Mouse (Mus musculus): ENCODE measurements around the gene Tmem94.

Gene Tmem94

DNA sequence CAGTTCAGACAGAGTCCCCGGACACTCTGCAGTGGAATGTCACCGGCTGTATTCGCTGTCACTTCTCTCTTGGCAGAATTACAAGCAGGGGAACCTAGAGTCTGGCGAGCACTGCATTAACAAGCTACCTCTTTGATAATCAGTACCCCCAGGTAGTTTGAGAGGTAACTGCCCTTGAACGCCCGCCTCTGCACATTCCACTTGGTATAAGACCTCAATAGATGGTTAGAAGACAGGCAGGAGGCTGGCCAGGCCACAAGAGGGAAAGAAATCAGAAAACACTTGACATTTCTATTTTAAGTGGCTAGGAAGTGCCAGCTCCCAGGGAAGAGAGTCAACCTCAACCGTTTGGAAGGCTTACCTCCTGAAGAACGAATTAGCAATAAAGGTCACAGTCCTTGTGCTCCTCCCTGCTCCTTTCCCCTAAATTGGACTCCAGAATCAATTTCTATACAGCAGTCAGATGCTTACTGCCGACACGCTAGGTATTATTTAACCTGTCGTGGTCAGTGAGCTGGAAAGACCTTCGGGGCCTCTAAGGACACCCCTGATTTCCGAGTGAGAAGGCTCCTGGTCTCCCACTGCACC lies 1.2 kb downstream of the Tmem94 start:
- no peak for DNase-seq (ENCODE audit: low spot score)

DNA sequence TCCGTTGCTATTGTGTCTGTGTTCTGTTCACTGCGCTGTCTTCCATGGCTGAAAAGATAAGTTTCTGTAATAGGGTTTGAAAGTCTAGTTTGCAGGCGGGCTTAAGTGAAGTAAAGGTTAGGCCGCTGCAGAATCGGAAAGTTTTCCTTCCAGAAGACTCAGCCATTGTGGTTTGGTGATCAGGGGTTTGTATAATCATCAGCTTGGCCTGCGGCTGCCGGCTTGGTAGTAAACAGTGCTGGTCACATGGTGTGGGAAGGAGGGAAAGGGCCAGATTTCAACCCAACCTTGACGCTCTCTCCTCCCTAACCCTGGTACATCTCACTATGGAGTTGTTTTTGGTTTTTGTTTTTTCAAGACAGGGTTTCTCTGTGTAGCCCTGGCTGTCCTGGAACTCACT lies 1.7 kb downstream of the Tmem94 start:
- DNase-seq (ENCODE audit: low spot score), result no peak

DNA sequence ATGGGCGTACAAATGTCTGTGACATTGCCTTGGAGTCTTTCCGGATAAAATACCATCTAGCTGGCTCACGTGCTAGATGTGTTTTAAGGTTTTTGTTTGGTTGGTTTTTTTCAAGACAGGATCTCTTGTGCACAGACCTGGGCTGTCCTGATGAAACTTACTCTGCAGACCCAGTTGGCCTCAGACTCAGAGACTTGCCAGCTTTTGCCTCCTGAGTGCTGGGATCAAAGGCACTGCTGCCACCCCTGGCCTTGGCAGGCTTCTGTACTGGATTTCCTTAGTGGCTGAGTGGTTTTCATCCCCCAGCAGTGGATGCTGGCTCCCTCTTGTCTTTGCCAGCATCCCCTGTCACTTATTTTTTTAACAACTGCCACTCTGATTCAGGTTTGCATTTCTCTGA lies 3.7 kb downstream of the Tmem94 start:
- DNase-seq (ENCODE audit: low spot score), result no peak

DNA sequence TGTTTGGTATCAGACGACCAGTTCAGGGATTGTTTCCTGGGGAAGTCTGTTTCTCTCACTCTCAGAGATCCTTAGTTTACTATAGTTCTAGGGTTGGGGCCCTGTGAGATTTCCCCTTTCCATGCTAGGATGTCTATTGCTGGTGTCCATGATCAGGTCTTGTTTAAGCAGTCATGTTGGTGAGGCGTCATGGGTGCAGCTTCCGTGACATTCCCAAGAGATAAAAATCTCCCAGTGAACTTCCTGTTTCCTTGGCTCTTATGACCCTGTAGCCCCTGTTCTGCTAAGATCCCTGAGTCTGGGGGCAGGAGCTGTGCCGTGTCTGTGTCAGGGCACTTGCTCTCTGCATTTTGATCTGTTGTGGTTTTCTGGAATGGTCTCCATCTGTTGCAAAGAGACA lies 9.4 kb downstream of the Tmem94 start:
- DNase-seq (ENCODE audit: low spot score), result no peak

DNA sequence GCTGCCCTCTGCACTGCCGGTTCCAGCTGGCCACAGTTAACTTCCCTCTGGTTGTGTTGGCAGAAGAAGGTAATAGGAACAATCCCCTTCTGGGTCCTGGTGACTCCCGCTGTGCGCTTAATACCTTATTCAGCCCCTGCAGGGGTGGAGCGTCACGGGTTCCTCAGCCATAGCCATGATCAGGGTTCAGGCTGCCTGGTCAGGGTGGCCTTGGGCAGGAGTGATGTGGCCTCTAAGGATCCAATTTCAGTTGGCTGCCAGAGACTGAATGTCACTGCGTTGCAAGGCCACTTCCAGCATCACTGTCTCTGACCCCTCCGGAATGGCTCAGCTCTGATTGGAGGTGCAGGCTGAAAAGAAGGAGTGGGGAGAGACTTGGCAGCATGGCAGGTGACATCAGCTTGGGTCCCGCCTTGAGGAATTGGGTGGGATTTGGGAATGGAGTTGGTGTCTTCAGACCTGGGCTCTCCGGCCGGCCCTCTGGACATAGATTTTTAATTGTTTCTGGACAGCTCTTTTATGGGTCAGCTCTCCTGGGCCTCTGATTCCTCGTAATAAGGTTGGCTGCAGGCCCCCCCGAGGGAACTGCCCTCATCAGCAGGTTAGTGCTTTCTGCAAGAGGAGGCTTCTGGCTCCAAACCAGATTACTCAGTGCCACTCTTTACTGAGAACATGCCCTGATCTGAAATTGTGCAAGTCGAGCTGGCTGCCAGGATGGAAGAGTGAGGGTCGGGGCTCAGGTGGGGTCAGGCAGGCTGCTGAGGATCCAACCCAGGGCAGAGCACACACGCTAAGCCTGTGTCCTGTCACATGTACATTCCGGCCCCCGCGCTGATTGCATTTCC lies 10.8 kb downstream of the Tmem94 start:
- DNase-seq (ENCODE audit: low spot score), result no peak

DNA sequence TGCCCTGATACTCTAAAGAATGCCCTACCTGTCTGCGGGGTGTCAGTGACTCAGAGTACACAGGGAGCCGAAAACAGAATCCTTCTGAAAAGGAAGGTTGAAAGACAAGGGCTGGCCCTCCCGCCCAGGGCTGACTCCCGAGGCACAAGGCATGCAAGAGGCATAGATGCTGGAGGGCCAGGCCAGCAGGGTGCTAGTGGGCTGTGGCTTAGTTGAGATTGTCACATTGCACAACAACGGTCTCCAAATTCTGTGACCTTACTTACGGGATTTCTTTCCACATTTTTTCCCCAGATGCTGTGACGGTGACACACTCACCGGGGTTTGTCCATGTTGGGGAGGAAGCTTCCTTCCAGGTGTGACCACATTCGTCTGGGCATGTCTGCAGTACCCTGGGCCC lies 11.7 kb downstream of the Tmem94 start:
- no peak for DNase-seq (ENCODE audit: low spot score)

DNA sequence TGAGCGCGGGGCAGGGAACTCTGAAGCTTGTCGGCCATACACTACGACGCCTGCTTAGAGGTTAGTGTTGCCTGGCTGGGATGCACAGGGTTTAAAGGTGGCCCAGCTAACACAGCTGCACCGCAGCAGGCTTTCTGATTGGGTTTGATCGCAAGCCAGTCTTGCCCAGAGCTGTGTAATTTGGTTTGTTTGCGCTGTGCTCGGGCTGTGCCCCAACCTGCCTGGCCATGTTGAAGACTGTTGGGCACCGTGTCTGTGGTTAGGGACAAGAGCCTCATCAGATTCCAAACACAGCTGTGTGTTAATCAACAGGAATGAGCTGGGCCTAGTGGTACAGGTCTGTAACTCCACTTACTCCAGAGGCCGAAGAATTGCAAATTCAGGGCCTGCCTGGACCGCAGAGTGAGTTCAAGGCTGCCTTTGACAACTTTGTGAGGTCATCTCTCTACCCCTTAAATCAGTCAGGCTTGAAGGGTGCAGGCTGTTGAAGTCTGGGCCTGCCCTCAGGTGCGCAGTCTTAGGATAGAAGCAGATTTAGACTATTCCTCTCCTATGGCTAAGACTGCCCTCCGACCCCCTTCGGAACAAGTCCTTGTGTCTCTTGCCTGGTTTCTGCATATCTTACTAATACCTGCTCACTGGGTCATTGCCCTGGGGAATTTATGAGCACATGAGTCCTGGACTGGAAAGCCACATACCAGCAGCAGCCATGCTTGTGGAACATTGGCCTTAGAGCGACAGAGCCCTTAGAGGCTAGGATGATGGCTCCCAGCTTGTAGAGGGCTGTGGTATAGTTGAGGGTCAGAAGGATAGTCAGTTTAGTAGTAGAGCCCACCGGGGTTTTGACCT lies 12.5 kb downstream of the Tmem94 start:
- DNase-seq (ENCODE audit: low spot score), result no peak

DNA sequence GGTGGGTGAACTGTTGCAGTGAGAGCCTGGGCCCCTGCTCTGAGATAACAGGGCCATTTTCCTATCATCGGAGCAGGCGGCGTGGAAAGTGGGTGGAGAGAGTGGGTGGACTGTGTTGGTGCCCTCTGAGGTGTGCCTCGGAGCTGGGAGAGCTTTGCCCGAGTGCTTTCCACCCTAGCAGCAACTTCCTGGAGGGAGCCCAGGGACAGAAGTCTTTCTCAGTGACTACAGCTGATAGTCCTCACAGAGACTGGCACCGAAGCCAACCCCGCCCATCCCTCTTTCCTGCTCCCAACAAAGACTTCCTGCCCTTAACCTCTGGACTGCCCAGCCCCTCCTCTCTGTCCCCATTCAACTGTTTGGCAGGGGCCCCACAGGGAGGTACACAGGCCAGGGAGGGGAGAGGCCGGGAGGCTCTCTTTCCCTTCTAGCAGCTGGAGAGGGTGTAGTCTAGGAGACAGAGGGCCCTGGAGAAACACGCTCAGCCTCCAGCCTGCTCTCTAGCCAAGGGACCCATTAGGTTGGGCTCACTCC lies 13.9 kb downstream of the Tmem94 start:
- no peak for DNase-seq (ENCODE audit: low spot score)

DNA sequence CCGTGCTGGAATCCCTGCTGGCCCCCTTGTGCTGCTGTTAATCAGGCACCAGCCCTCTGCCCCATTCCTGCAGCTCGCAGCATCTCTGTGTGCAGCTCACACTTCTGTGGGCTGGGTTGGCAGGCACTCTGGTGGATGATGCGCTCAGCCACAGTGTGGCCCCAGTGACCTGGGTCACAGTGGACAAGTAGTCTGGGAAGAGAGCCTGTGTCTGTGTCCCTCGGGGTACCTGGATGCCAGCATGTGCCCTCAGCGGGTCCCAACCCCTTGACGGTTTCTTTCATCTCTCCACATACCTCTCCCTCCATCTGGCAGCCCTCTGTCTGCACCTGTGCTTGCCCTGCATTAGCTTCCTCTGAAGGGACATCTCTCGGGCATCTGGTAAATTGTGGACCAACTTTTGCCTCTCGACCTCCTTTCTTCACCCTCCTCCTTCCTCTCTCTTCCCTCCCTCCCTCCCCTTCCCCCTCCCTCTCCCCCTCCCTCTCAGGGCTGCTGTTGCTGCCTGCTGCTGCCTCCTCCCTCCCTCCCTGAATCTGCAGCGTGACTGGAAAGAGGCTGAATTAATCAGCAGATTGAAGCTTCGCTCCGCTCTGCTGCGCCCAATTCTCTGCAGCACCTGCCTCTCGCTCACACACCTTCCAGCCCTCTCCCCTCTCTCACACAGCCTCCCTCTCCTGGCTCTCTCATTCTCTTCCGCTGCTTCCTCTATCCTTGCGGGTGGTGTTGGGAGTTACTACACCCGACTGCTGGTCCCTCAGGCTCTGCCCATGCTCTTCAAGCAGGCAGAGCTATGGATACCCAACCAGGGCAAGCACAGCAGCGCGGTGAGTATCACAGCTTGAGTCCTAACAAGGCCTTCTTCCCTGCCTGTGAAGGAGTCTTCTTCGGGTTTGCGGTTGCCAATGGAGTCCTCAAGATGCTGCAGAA lies 15.2 kb downstream of the Tmem94 start:
- DNase-seq (ENCODE audit: low spot score), result no peak

DNA sequence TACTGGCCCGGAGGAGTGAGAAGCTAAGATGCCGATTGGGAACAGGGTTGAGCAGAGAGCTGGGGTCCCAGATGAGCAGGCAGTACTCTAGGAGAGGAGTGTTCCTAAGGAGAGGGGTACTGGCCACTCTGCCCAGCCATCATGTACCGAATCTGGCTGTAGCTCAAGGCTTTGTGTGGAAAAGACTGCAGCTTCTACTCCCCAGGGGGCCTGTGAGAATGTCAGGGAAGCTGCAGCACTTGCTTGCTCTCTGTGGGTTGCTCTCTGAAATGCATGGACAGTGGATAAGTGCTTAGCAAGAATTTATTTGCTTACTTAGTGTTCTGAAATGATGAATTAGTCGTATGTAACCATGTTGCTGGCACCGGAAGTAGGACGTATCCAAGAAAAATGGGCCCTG lies 21.2 kb downstream of the Tmem94 start:
- no peak for DNase-seq (ENCODE audit: low spot score)

DNA sequence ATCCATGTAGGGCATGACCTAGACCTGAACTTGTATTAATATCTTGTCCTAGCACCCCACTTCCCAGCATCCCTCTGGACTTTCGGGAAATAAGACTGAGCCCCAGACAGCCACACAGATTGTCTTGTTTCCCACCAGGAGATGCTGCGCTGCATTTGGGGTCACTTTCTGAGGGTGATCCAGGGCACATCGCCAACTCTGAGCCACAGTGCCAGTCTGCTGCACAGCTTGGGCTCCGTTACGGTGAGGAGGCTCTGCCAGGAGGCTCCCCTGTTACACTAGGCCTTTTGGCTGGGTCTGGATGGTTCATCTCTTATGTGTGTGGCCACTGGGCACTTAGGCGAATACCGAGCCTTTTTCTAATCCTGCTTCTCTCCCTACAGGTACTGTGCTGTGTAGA lies 24.6 kb downstream of the Tmem94 start:
- no peak for DNase-seq (ENCODE audit: low spot score)

DNA sequence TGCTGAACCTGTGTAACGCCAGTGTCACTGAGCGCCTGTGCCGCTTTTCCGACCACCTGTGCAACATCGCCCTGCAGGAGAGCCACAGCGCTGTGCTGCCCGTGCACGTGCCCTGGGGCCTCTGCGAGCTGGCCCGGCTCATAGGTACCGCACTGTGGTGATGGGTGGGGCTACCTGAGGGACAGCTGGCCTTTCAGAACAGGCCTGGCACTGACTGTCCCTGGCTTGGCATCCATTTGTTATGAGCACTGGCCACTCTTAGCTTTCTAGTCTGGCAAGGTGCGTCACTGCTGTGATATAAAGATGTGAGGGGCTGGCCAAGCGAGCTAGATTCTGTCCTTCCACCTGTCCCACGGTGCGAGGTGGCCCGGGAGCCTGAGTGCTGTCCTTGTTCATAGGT lies 26.7 kb downstream of the Tmem94 start:
- DNase-seq (ENCODE audit: low spot score), result no peak

DNA sequence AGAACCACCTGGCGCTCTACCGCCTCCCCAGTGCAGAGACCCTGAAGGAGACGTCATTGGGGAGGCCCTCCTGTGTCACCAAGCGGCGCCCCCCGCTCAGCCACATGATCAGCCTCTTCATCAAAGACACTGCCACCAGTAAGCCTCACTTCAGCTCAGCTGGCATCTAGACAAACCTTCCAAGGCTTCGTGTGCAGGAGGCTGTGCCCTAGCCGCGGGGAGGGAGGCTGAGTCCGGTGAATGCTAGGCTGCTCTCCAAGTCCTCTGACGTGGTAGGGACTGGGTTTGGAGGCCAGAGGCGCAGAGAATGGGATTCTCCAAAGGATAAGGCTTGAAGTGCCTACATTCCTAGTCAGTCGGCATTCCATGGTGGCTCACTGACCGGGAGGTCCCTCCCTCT lies 27.1 kb downstream of the Tmem94 start:
- no peak for DNase-seq (ENCODE audit: low spot score)

DNA sequence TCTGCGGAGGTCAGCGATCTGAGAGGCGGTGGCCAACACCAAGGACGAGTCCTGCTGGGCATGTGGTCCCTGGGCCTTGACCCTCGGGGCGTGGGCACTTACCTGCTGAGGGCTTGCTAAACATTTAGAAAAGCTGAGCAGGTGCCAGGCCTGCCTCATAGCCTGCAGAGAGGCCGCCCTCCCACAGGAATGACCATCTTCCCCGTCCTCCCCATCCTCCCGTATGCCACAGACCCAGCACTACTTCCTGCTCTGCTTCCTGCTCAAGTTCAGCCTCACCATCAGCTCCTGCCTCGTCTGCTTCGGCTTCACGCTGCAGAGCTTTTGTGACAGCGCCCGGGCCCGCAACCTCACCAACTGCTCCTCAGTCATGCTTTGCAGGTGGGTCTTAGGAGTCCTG lies 31.7 kb downstream of the Tmem94 start:
- DNase-seq (ENCODE audit: low spot score), result no peak

DNA sequence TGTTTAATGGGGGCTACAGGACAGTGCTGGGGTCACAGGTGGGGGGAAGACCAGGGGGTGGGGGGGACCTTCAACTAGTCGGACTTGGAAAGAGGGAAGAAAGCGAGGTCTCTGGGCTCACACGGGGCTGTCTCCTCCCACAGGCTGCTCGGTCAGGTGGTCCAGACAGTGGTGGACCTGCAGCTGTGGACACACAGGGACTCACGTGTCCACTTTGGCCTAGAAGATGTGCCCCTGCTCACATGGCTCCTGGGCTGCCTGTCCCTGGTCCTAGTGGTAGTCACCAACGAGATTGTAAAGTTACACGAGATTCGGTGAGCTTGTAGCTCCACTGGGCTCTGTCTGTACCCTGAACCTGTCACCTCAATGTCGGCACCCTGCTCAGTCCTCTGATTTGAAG lies 32.4 kb downstream of the Tmem94 start:
- no peak for DNase-seq (ENCODE audit: low spot score)

DNA sequence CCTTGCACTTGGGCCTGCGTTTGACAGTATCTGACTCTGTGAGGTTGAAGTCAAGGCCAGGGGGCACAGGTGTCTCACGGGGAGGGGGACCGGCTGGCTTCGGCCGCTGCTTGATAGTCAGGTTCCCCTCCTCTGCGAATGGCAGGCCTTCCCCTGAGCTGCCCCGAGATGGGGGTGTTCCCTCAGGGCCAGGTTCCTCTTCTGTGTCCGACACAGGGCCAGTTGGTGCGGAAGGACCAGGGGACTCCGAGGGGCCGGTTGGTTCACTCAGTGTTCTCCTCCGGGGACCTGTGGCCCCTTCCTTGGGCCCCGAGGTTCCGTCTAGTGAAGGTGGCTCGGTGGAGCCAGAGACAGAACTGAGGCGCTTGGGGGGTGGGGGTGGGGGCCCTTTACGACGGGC lies 35.7 kb downstream of the Tmem94 start:
- DNase-seq (ENCODE audit: low spot score), result no peak

DNA sequence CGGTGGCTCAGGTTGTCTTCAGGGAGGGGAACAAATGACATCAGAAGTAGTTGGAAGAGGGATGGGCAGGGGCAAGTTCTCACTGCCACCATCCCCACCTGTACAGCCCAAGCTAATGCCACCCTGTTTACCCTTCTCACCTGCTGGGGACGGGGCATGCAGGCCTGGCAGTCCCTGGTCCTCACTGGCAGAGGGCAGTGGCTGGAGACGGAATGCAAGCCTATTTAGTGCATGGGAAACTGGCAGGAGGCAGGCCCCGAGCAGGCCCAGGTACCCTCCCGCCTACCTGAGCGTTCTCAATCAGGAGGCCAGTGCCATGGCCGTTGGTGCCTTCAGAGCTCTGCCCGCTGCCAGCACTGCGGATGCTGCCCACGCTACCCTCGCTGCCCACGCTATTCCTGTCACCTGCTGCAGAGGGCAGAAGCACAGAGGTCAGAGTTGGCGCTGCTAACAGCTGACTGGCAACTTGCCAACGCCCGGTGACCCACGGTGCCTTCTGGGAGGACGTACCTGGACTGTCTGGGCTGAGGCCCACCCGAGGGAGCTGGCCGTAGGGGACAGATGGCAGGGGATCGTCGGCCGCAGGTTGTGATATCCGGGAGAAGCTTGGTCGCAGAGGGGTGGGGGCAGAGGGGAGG lies 38.0 kb downstream of the Tmem94 start:
- no peak for DNase-seq (ENCODE audit: low spot score)

DNA sequence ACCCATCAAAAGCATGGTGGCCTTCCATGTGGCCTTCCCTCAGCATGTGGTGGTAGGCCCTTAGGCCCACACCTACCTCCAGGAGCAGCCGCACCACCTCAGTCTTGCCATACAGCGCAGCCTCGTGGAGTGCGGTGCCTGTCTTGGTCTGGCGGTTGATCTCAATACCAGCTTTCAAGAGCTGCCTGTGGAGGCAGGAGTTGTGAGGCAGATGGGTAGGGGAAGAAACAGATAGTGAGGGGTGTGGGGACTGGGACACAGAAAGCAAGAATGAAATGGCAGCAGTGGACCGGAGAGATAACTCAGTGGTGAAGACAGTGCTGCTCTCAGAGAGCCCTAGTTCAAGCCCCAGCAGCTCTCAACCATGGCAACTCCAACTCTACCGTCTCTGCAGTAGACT lies 39.8 kb downstream of the Tmem94 start:
- no peak for DNase-seq (ENCODE audit: low spot score)

DNA sequence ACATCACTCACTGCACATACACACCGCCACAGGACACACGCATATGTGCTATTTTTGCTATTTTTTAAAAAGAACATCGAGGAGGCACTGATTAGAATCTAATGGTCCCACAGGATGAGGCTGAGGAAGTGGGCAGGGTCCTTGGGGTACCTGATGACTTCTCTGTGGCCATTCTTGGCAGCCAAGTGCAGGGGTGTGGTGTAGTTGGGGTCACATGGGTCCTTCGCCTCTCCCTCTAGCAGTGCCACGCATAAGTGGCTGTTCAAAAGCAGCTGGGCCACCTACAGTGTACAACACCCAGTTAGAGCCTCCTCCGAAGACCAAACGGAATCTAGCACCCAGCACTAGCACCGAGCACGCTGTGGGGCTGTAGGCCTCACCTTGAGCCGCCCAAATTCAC lies 40.9 kb downstream of the Tmem94 start:
- DNase-seq (ENCODE audit: low spot score), result no peak

DNA sequence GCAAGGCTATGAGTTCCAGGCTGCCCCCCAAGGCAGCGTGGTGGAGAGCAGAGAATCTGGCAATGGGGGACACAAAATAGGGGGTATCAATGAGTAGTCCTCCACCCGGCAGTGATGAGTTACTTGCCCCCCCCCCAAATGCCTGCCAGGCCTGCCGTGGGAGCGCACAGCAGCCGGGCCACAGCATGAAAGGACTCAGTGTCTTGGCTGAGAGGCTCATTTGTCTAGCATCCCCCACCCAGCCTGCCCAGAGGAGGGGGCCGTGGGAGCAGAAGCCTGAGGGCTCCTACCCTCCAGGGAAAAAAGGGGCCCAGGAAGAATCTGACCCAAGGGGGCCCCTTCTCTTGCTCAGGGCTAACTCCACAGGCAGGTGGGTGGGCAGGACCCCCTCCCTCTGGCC lies 42.1 kb downstream of the Tmem94 start:
- DNase-seq (ENCODE audit: low spot score), result no peak

DNA sequence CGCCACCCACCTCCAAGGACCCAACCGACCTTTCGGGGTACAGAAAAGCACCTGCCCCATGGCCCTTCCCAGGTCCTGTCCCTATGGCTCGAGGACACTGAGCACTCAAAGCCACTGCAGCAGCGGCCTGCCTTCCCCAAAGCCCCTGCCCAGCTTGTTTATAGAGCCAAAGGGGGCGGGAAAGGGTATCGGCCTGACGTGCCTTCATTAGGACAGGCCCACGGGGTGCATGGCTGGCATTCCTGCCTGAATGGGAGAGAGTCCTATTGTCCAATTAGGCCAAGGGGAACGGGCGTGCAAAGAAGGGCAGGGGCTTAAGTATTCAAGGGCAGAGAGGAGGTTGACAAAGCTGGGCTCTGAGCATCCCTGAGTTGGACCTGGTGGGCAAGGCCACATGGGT lies 42.7 kb downstream of the Tmem94 start:
- DNase-seq (ENCODE audit: low spot score), result no peak
